Mouse (Mus musculus) cerebellum, adult 2 months (tissue): ENCODE data around the gene Hmgcl. TPM values are rescaled to one million over a fixed set of nuclear protein-coding genes. Genes with fewer than 3 reads are reported as not detected.

Experiments used
- DNase-seq, 2 experiments: peaks; one replicate each; pipeline ENCODE4 v3.0.0; 2021
- H3K27ac ChIP-seq: fragments of 200-500 bp; 2 replicates; pipeline ENCODE4 v1.5.1; 2012; ENCODE audit warnings: low read length, control low read depth, inconsistent platforms; ENCODE audit not compliant: insufficient read depth
- H3K27me3 ChIP-seq: fragments of 200-500 bp; 2 replicates; pipeline ENCODE4 v1.6.1; 2012; ENCODE audit warnings: inconsistent platforms, mild to moderate bottlenecking, low read length, moderate library complexity; ENCODE audit not compliant: control insufficient read depth, insufficient read depth
- H3K4me1 ChIP-seq: fragments of 200-500 bp; 2 replicates; pipeline ENCODE4 v1.6.1; 2011; ENCODE audit warnings: low read length; ENCODE audit not compliant: control insufficient read depth, insufficient read depth
- H3K4me3 ChIP-seq: fragments of 200-500 bp; replicated peaks from 2 replicates; pipeline ENCODE3; 2011; ENCODE audit warnings: mild to moderate bottlenecking, low read depth, low read length, control low read depth; ENCODE audit not compliant: insufficient read depth
- CTCF ChIP-seq: fragments of 200-500 bp; IDR thresholded peaks from 2 replicates; pipeline ENCODE4 v1.5.1; 2011; ENCODE audit warnings: low read depth, mild to moderate bottlenecking, control low read depth, low read length, moderate library complexity, borderline replicate concordance; ENCODE audit not compliant: insufficient read depth
- POLR2A ChIP-seq: fragments of 200-500 bp; IDR thresholded peaks from 2 replicates; pipeline ENCODE4 v1.6.1; 2011; ENCODE audit warnings: low read length, control low read depth, borderline replicate concordance; ENCODE audit not compliant: insufficient read depth
- WGBS: fragments of 180-500 bp; shearing (Covaris S2); methylation state at CpG from one replicate; pipeline ENCODE4 v1.1.7; 2018; 5-methylcytosine and 5-hydroxymethylcytosine counted together
- polyA plus RNA-seq: library from polyadenylated mRNA; depleted of rRNA; stranded (reverse); fragments of >200 nt; gene quantifications from 2 replicates; pipeline ENCODE4 v1.2.3, GENCODE M21; 2012

Hmgcl gene
- polyA plus RNA-seq, 1 experiment, result 86.9 TPM

DNA sequence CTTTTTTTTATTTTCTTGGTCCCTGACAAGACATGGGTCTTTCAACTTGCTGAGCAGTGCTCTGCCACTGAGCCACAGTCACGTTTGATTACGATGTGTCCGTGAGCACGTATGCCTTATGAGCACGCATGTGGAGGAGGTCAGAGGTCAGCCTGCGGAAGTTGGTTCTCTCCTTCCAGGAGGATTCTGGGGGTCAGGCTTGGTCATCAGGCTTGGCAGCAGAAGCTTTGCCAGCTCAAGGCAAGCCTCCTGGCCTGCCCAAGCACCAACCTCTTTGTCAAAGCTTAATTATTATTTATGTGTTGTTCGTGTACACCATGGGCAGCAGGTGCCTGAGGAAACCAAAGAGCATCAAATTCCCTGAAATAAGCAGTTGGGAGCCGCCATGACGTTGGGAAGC lies 17.9 kb upstream of the Hmgcl start:
- Histone ChIP-seq H3K27ac (no peak overlapping the region), H3K4me3 (no peak overlapping the region), H3K4me1 (no peaks in the 10 kb centered on the region), H3K27me3 (no peaks in the 10 kb centered on the region)
- WGBS, result 81% methylated on average over 9 of the region's 9 CpGs
- no peak for DNase-seq
- TF ChIP-seq CTCF (no peak), POLR2A (no peak)

DNA sequence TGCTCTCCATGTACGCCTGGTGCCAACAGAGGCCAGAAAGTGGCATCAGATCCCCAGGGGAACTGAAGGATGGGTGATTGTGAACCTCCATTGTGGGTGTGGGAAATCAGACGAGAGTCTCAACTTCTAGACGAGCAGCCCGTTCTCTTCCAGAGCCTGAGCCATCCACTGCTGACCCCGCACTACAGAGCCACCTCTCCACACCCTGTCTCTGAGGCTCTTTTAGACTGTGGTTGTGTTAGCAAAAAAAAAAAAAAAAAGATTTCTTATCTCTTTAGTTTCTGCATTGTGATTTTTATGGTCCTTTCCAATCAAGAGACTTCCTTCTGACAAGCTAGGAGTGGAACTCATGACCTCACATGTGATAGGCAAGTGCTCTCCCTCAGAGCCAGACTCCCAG lies 16.8 kb upstream of the Hmgcl start:
- TF ChIP-seq POLR2A (no peak), CTCF (no peak)
- Histone ChIP-seq H3K27me3 (no peaks in the 10 kb centered on the region), H3K4me1 (no peaks in the 10 kb centered on the region), H3K27ac (no peak overlapping the region), H3K4me3 (no peak overlapping the region)
- no peak for DNase-seq
- 91% methylated on average over 5 of the region's 5 CpGs for WGBS

DNA sequence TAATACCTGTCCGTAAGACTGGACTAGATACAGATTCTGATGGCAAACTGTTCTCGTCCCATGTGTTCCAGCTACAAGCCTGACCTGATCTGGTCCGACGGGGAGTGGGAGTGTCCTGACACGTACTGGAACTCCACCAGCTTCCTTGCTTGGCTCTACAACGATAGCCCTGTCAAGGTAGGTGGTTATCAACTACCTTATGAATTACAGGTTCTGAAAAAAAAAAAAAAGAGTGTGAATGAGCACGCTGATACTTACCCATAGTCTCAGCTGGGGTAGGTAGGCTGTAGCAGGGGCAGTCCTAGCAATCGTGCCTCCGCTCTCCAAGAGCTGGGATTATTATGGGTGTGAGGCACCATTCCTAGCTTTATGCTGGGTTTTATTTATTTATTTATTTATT lies 16.4 kb upstream of the Hmgcl start:
- DNase-seq, result no peak
- TF ChIP-seq POLR2A, result no peak
- no peak for TF ChIP-seq CTCF
- Histone ChIP-seq H3K27ac (no peak overlapping the region), H3K27me3 (no peaks in the 10 kb centered on the region), H3K4me1 (no peaks in the 10 kb centered on the region), H3K4me3 (no peak overlapping the region)
- 91% methylated on average over 9 of the region's 9 CpGs for WGBS

DNA sequence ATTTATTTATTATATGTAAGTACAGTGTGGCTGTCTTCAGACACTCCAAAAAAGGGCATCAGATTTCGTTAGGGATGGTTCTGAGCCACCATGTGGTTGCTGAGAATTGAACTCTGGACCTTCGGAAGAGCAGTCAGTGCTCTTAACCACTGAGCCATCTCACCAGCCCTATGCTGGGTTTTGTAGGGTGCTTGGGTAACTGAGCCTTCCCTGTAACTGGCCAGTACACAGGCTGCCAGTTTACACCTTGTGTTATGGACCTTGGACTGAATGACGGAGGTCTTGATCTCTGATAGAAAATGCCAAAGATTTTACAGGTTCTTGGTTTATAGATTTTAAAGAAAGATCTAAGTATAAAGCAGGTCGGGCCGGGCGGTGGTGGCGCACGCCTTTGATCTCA lies 16.0 kb upstream of the Hmgcl start:
- TF ChIP-seq CTCF, result no peak
- TF ChIP-seq POLR2A, result no peak
- WGBS, result 96% methylated on average over 8 of the region's 8 CpGs
- H3K4me3 ChIP-seq, result no peak overlapping the region
- H3K27ac ChIP-seq, result no peak overlapping the region
- no peaks in the 10 kb centered on the region for H3K4me1 ChIP-seq
- no peaks in the 10 kb centered on the region for H3K27me3 ChIP-seq
- DNase-seq, result no peak

DNA sequence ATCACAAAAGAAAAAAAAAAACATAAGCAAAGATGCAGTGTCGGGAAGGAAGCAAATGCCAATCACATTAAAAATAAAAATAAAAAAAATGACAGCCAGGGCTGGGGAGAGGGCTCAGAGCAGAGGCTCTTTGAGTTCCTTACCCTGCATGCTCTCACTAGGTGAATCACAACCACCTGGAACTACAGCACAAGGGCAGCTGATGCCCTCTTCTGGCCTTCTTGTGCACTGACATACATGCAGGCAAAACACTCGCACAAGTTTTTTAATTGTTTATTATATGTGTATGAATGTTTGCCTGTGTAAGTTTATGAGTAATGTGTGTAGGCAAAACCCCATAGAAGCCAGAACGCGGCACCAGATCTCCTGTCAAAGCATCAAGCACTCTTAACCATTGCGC lies 14.4 kb upstream of the Hmgcl start:
- DNase-seq, result no peak
- Histone ChIP-seq H3K4me1 (no peaks in the 10 kb centered on the region), H3K27me3 (no peaks in the 10 kb centered on the region), H3K4me3 (no peak overlapping the region), H3K27ac (no peak overlapping the region)
- 67% methylated on average over 5 of the region's 5 CpGs for WGBS
- peak; percentile 68 for TF ChIP-seq CTCF
- no peak for TF ChIP-seq POLR2A

DNA sequence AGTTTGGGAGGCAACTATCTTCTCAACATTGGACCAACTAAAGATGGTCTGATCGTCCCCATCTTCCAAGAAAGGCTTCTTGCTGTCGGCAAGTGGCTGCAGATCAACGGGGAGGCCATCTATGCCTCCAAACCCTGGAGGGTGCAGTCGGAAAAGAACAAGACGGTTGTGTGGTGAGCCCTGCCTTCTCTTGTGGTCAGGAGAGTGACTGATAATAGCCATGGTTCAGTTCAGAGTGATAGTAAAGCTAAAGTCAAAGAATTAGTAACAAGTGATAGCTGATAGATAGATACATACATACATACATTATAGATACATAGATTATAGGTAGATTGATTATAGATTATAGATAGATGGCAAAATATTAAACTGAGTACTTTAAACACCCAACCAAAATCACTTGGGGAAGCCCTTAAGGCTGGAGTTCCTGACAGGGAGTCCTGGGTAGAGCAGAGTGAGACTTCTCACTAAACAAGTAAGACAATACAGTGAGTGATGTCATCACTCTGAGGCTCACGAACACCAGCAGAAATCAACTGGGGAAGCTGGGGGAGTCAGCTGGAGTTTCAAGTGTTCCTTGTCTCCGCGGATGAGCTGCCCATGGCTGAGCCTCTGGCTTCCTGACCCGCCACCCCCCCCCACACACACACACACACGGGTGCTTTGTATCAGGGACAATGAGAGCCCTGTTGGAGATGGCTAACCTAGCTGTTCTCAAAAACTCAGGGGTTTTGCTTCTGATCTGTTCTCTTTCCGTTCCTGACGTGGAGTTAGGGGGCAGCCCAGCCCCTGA lies 11.3 kb upstream of the Hmgcl start:
- Histone ChIP-seq H3K4me1 (no peaks in the 10 kb centered on the region), H3K4me3 (no peak overlapping the region), H3K27ac (no peak overlapping the region), H3K27me3 (no peaks in the 10 kb centered on the region)
- WGBS, result 51% methylated on average over 12 of the region's 12 CpGs
- no peak for DNase-seq
- TF ChIP-seq CTCF, result no peak
- no peak for TF ChIP-seq POLR2A

DNA sequence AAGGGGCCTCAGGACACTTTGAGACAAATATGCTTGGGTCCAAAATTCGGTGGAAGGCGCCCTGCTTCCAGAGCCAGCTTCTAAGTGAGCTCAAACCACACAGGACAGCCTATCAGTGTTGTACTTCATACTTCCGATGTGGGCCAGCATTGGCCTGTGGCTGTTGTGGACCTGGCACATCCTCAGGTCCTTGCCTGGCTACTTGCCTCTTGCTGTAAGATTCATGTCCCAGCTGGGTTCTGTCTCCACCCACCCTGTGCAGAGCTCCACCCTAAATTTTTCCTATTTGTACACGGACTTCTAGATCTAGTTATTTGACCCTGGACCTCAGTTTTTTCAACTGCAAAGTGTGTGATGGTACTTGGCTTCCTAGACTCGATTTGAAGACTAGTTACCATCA lies 10.7 kb upstream of the Hmgcl start:
- no peak for DNase-seq
- 38% methylated on average over 5 of the region's 5 CpGs for WGBS
- no peak overlapping the region for H3K27ac ChIP-seq
- TF ChIP-seq CTCF (no peak), POLR2A (no peak)
- H3K4me1 ChIP-seq, result no peaks in the 10 kb centered on the region
- no peaks in the 10 kb centered on the region for H3K27me3 ChIP-seq
- no peak overlapping the region for H3K4me3 ChIP-seq

DNA sequence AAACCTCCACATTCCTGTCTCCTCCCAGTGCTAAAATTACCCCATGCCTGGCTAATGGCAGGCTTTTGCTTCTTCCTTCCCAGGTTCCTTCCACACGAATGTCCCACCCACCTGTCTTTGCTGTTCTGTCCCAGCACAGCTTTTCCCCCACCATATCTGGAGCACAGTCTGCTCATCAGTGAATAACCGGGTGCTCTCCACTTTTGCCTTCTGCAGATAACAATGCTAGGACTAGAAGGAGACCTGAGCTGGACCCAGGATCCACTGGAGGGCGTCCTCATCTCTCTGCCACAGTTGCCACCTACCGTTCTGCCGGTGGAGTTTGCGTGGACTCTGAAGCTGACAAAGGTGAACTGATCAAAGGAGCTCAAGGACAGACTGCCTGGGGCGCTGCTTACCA lies 7.4 kb upstream of the Hmgcl start:
- no peak overlapping the region for H3K4me3 ChIP-seq
- no peak for TF ChIP-seq POLR2A
- no peak for TF ChIP-seq CTCF
- no peak for DNase-seq
- no peak overlapping the region for H3K27ac ChIP-seq
- H3K27me3 ChIP-seq, result no peaks in the 10 kb centered on the region
- 78% methylated on average over 7 of the region's 7 CpGs for WGBS
- H3K4me1 ChIP-seq, result peaks cover 7% of the 10 kb centered on the region
